Mouse (Mus musculus): ENCODE measurements around the gene Acot2. TPM values are rescaled to one million over a fixed set of nuclear protein-coding genes. Genes with fewer than 3 reads are reported as not detected.

The Acot2 gene
- polyA plus RNA-seq, 1 experiment from 2014 or later = 37.8 TPM

Other genes with a start within 250 kb of the Acot2 start
- 2.0 and 2.1 TPM in 2 replicates for gene Papln, start 224.2 kb upstream of the Acot2 start, polyA plus RNA-seq (2015; fragmentation: Nextera tagmentation; extraction: Ambion mirVana)
- gene Numb, start 65.9 kb upstream of the Acot2 start, polyA plus RNA-seq (2015; fragmentation: Nextera tagmentation; extraction: Ambion mirVana) = 41.2 and 41.3 TPM in 2 replicates
- gene Riox1, start 37.3 kb upstream of the Acot2 start, polyA plus RNA-seq (2015; fragmentation: Nextera tagmentation; extraction: Ambion mirVana) = 14.0 and 14.1 TPM in 2 replicates
- gene Heatr4, start 3.0 kb upstream of the Acot2 start, polyA plus RNA-seq (2015; fragmentation: Nextera tagmentation; extraction: Ambion mirVana) = not detected in 2 replicates
- gene Acot1, start 21.6 kb downstream of the Acot2 start, polyA plus RNA-seq (2015; fragmentation: Nextera tagmentation; extraction: Ambion mirVana) = 53.7 and 55.2 TPM in 2 replicates
- 6.0 TPM in 2 replicates for gene Acot4, start 50.5 kb downstream of the Acot2 start, polyA plus RNA-seq (2015; fragmentation: Nextera tagmentation; extraction: Ambion mirVana)
- gene Gm49366, start 51.1 kb downstream of the Acot2 start, polyA plus RNA-seq (2015; fragmentation: Nextera tagmentation; extraction: Ambion mirVana) = not detected in 2 replicates
- 1.8 and 2.4 TPM in 2 replicates for gene Acot3, start 64.3 kb downstream of the Acot2 start, polyA plus RNA-seq (2015; fragmentation: Nextera tagmentation; extraction: Ambion mirVana)
- gene Acot5, start 81.5 kb downstream of the Acot2 start, polyA plus RNA-seq (2015; fragmentation: Nextera tagmentation; extraction: Ambion mirVana) = not detected in 2 replicates
- 1.5 and 1.8 TPM in 2 replicates for gene Acot6, start 112.8 kb downstream of the Acot2 start, polyA plus RNA-seq (2015; fragmentation: Nextera tagmentation; extraction: Ambion mirVana)
- gene Dnal1, start 126.5 kb downstream of the Acot2 start, polyA plus RNA-seq (2015; fragmentation: Nextera tagmentation; extraction: Ambion mirVana) = 5.3 and 6.5 TPM in 2 replicates
- gene Pnma1, start 160.6 kb downstream of the Acot2 start, polyA plus RNA-seq (2015; fragmentation: Nextera tagmentation; extraction: Ambion mirVana) = 1.00 and 1.0 TPM in 2 replicates
- 8.7 and 10.8 TPM in 2 replicates for gene Elmsan1, start 231.0 kb downstream of the Acot2 start, polyA plus RNA-seq (2015; fragmentation: Nextera tagmentation; extraction: Ambion mirVana)